Mouse (Mus musculus): ENCODE measurements around the gene Xrcc3. TPM values are rescaled to one million over a fixed set of nuclear protein-coding genes. Genes with fewer than 3 reads are reported as not detected.

Gene Xrcc3
- total RNA-seq, 1 experiment from 2014 or later: 2.1 TPM

DNA sequence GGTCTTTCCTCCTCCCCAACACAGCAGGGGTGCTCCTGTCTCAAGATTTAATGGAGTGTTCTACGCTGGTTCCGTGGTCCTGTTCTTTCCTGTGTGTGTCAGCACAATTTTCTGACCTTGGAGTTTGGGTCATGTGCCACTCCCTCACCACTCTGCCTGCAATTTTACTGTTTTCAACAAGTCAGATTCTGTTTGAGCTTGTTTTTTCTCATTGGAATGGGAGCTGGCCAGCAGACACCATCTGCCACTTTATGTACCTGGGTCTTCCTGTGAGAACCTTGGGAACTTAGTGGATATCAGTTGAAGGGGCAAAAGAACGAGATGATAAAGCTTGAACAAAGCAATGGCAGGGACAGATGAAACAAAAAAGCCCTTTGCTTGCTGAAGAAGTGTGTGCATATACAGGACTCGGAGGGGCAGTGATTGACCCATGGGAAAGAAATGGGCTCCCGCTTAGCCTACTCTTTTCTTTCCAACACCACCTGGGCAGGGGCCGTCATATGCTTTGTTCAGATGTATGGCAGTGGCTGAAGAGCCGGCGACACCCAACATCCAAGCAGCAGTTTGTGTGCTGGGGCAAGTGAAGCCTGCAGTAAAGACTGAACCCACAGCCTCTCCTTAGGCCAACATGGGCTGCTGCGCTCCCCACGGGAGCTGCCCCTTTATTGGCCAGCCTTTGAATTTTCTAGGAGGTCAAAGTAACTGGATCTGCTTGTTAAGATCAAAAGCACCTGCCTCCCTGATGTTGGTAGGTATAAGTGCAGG, 55.9 kb downstream of the Xrcc3 start:
- no peak for ATAC-seq (replicated peaks; ENCODE audit: insufficient number of reproducible peaks, low FRiP score, low TSS enrichment, poor library complexity, severe bottlenecking)

DNA sequence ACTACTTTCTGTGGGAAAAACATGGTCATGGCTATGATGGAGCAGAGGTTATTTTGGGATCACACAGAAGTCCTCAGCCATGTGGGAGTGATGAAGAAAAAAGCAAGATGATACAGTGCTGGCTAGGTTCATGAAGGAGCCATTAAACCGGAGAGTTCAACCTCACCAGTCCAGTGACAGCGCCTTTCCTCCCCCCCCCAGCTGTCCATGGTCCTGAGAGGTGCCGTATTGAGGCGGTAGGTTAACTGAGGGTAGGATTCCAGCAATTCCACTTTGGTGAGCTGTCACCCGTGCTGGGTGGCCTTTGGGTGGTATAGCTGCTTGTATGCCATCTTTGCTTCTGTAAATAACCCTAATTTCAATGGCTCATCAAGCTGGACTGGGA, 57.0 kb downstream of the Xrcc3 start:
- no peak for ATAC-seq (replicated peaks; ENCODE audit: insufficient number of reproducible peaks, low FRiP score, low TSS enrichment, poor library complexity, severe bottlenecking)

DNA sequence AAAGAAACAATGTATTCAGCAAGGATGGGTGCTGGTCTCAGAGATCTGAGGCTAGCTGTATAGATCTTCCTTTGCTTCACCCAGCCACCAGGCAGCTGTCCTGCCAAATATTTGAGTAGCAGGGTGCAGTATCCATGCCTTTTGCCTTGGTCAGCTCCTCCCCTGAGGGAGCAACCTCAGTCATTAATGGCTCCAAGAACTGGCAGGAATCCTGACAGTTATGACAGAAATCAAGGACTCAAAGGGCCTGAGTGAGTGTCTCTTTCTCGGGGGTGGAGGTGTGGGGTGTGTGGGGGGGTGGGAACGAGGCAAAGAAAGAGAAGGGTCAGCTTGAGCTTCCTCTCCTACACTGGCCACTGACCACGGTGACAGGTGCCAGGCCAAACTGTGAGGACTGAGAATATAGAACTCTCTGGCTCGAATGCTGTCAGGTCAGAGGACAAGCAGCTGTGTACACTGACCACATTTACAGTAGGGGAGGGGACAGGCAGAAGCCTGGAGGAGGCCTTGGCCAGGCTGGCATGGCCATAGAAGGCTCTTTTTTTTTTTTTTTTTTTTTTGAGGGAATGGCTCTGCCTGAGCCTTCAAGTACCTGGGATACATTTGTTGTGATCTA, 57.5 kb downstream of the Xrcc3 start:
- no peak for ATAC-seq (replicated peaks; ENCODE audit: insufficient number of reproducible peaks, low FRiP score, low TSS enrichment, poor library complexity, severe bottlenecking)

GRCm38 (mm10) chr12:111755231-111755630, 58.4 kb downstream of the Xrcc3 start:
- no peak for ATAC-seq (replicated peaks; ENCODE audit: insufficient number of reproducible peaks, low FRiP score, low TSS enrichment, poor library complexity, severe bottlenecking)

- no peak for ATAC-seq (replicated peaks; ENCODE audit: insufficient number of reproducible peaks, low FRiP score, low TSS enrichment, poor library complexity, severe bottlenecking)
Observed at GRCm38 (mm10) chr12:111754710-111755109, 59.0 kb downstream of the Xrcc3 start.

DNA sequence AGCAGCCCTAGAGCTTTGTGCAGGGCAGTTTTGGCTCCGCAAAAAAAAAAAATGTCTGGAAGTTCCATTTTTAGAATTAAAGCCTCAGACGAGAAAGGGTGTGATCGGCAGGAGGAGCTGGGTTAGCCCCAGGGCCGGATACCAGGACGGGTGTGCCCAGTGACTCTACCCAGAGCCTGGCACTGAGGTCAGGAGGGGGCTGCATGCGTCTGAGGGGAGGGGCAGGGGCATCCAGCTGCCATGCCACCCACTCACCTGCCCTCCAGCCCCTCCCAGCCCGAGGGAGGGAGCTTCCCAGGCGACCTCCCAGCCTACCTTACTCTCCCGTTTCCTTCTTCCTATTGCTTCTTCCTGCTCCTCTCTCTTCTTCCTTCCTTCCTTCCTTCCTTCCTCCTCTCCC, 60.3 kb downstream of the Xrcc3 start:
- ATAC-seq (replicated peaks; ENCODE audit: insufficient number of reproducible peaks, low FRiP score, low TSS enrichment, poor library complexity, severe bottlenecking): no peak

Other genes starting within 250 kb of the Xrcc3 start
- 92.2 to 123 TPM (median 92.7 TPM) in 3 replicates for gene Mark3, start 239.3 kb downstream of the Xrcc3 start, total RNA-seq (2017)
- gene Ckb, start 141.5 kb downstream of the Xrcc3 start, total RNA-seq (2017): 21.5 to 39.0 TPM (median 37.5 TPM) in 3 replicates
- 2.2 to 2.7 TPM (median 2.5 TPM) in 3 replicates for gene Trmt61a, start 135.8 kb downstream of the Xrcc3 start, total RNA-seq (2017)
- 37.2 to 42.3 TPM (median 41.6 TPM) in 3 replicates for gene Bag5, start 100.6 kb downstream of the Xrcc3 start, total RNA-seq (2017)
- 27.2 to 45.4 TPM (median 29.7 TPM) in 3 replicates for gene Apopt1, start 100.6 kb downstream of the Xrcc3 start, total RNA-seq (2017)
- 142 to 241 TPM (median 173 TPM) in 3 replicates for gene Klc1, start 55.0 kb downstream of the Xrcc3 start, total RNA-seq (2017)
- gene Zfyve21, start 297 bp upstream of the Xrcc3 start, total RNA-seq (2017): 1.0 to 3.8 TPM (median 3.5 TPM) in 3 replicates
- 9.8 to 19.1 TPM (median 12.6 TPM) in 3 replicates for gene Ppp1r13b, start 94.2 kb upstream of the Xrcc3 start, total RNA-seq (2017)
- gene Atp5mpl, start 153.1 kb upstream of the Xrcc3 start, total RNA-seq (2017): 289 to 531 TPM (median 434 TPM) in 3 replicates
- gene Tdrd9, start 157.7 kb upstream of the Xrcc3 start, total RNA-seq (2017): 0.29 TPM in 1 of 3 replicates, not detected in the others
- not detected in 3 replicates for gene Rd3l, start 167.4 kb upstream of the Xrcc3 start, total RNA-seq (2017)